Mouse (Mus musculus) MEL (cell line): ENCODE measurements at regions not wholly inside any gene's neighbourhood (a gene's known extent, or its start where the extent isn't known, plus 50 kb on each side); places are given as distances from the start of the nearest gene placed in this dataset.

ENCODE experiments used
- CHD2 ChIP-seq: IDR thresholded peaks from 2 replicates; pipeline ENCODE4 v1.6.1; 2011; ENCODE audit warnings: low read length, improper control_type of control experiment
- CTCF ChIP-seq, 3 experiments: IDR thresholded peaks in 2 of 3; conservative IDR thresholded peaks in 1 of 3; 2 replicates each; pipeline ENCODE4 v1.5.1; 2011 to 2012; ENCODE audit warnings: low read length in 3 of 3, low read depth in 2 of 3, mild to moderate bottlenecking in 2 of 3, improper control_type of control experiment in 1 of 3, inconsistent platforms in 1 of 3, mixed read lengths in 1 of 3, moderate library complexity in 1 of 3; ENCODE audit not compliant: control insufficient read depth in 1 of 3, insufficient read depth in 1 of 3, poor library complexity in 1 of 3, severe bottlenecking in 1 of 3
- USF1 ChIP-seq: IDR thresholded peaks from 2 replicates; pipeline ENCODE4 v1.6.1; 2014; ENCODE audit warnings: low read depth, mild to moderate bottlenecking, inconsistent platforms, low read length, improper control_type of control experiment, moderate library complexity

DNA sequence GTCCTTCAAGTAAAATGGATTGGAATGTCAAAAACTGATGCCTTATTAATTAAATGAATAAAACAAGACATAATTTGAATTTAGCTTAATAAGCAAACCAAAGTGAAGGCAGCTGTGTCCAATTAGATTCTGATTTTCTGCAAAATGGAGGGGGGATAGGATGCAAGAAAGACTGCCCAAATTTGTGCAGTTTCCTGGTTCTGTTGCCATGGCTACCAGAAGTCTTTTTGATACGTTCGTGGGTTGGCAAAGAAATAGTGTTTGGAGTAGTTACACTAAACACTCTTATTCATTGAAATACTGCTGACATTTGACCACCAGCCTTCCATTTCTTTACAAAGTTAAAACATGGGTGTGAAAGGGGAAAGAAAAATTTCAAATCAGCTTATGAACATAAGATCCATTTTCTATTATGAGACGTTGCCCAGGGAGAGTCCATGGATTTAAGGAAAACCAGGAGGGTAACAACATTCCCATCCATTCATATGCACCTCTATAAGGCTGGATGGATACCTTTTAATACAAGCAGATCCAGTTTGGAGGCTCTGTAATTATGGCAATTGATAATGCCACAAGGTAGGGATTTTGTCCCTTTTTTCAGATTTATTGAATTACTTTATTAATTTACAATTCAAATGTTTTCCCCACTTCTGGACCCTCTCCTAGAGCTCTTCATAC is 943.3 kb upstream of the Celf2 start:
- no peak for TF ChIP-seq CTCF (IDR thresholded peaks at IDR 0.05 in 2 of 3, conservative IDR thresholded peaks at IDR 0.05 in 1 of 3; ENCODE audit: control insufficient read depth in 1 of 3, insufficient read depth in 1 of 3, low read depth in 2 of 3, low read length in 3 of 3, poor library complexity in 1 of 3, severe bottlenecking in 1 of 3)
- TF ChIP-seq CHD2, result no peak
- TF ChIP-seq USF1, result no peak
